Mouse (Mus musculus) forelimb bud, embryonic 11.5 days (tissue): ENCODE results near the gene Id3.

Source experiments
- DNase-seq: peaks from one replicate; pipeline ENCODE4 v3.0.0-alpha.2; 2012; ENCODE audit warnings: low read depth, low spot score

Id3 gene

DNA sequence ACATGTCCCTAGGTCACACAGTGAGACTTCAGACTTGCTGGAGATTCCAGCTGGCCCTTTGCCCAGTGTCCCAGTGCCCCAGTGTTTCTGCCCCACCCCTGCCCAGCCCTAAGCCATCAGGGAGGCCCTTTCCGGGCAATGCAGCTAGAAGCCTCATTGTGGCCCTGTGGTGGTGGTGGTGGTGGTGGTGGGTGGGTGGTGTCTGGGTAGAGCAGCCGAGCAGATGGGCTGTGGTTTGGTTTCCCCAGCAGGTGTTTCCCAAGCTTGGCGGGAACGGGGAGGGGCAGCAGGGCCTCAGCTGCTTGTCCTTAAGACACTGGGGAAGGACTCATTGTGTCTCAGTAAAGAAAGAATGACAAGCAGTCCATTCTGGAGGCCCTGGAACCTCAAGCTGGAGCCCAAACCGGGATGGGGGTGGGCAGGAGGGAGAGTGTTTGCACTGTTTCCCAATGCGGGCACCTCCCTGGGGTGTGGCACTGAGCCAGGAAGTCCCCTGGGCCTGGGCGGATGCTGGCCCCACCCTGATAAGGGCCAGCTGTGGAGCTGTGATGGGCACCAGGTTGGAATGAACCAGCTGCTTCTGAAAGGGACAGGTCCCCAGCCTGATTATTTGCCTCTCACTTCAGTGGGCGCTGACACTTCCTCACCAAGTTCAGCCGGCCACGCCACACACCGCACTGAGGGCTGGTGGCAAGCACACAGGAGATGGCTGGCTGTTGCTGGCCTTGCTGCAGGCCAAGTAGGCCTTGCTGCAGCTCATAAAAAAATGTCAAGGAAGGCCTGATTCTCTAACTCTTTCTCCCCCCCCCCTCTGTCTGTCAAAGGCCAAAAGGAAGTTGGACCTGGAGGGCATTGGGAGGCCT is 34.5 kb downstream of the Id3 start:
- no peak for DNase-seq

DNA sequence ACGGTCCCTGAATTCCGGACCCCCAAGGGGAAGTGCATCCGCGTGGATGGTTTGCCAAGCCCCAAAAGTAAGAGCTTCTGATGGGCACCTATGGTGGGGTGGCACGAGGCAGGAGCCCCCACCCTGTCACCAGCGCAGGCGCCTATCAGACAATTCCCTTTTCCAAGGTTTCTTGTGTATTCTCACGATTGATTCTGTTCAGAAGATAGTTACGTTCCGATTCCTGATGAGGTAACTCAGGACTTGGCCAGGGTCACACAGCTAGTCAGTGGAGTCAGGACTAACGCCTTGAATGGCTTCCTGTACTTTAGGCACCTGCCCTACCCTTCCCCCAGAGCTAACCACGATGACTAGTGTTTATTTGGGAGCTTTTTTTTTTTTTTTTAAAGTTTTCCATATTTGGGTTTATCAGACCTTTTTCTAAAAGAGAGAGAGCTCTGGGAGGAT is 35.2 kb downstream of the Id3 start:
- no peak for DNase-seq

DNA sequence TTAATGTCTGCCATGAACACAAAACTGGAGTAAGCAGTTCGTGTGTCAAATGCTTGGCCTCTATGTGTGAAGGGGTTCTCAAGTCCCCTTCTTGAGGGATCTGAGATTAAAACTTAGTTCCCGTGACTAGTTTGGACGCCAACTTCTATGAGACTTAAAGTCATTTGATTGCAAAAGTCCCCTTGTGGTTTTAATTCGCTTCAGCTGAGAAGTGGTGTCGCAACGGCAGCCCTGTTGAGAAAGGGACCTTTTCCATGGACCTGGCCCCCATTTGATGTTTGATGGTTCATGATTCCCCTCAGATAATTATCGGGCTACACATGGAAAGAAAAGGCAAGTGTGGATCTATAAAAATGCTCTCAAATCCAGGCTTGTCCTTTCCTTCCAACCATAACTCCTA is 36.2 kb downstream of the Id3 start:
- DNase-seq, result no peak

DNA sequence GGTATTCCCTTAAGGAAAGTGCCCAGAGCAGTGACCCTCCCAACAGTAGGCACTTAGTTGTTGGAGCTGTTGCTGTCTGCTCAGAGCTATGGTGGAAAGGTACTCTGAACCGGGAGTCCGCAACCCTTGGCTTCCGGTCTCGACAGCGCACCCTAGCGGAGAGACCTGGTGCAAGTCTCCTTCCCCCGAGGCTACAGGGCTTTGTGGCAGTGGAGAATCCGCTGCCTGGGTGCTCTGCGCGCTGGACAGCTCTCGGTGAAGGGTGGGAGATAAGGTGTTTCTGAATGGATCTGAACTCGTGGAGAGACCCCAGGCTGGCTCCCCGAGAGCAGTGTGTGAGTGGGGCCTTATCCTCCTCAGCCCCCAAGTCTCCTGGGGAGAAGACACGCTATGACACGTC is 36.7 kb downstream of the Id3 start:
- DNase-seq, result peak; percentile 88

DNA sequence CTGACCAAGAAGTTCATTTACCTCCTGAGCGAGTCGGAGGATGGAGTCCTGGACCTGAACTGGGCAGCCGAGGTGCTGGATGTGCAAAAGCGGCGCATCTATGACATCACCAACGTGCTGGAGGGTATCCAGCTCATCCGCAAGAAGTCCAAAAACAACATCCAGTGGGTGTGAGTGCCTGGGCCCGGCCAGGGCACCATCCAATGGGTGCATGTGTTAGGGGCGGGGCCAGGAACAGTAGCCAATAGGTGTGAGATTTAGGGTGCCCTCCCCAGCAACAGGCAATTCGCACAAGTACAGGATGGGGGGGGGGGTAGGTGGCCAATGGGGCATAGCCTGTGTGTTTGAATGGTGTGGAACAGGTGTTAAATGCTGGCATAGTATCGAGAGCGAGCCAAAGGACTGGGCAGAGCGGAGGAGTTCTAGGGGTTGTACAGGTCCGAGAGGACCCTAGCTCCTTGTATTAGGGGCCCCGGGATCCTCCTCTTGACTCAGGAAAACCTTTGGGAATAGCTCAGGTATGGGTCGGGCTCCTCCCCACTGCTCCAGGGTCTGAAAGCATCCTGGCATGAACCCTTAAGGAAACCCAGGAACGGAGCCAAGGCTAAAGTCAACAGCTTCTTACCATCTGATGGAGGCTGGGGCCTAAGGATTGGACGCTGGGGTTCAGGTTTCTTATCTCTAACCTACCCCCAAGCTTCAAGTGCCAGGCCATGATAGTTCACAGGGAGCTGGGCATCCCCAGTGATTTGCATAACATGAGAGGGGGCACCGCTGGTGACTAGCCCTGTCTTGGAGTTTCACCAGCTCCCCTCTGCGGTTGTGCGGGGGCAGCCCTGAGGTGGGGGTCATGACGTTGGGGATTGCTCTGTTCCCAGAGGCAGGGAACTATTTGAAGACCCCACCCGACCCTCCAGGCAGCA is 37.4 kb downstream of the Id3 start:
- DNase-seq, result peak; percentile 75

DNA sequence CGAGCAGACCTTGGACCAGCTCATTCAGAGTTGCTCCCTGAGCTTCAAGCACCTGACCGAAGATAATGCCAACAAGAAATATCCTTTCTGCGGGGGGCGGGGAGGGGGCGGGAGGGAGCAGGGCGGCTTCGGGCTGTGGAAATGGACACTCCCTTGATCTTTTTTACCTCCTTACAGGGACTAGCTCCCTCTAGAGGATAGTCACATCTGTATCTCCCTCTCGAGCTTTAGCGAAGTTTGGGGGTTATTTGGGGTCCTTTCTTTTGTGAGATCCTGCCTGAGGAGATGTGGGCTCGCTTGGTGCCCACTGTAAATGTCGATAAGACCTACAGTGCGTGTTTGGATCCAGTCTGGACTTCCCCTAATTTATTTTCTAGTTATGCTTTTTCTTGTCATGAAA is 38.1 kb downstream of the Id3 start:
- no peak for DNase-seq

DNA sequence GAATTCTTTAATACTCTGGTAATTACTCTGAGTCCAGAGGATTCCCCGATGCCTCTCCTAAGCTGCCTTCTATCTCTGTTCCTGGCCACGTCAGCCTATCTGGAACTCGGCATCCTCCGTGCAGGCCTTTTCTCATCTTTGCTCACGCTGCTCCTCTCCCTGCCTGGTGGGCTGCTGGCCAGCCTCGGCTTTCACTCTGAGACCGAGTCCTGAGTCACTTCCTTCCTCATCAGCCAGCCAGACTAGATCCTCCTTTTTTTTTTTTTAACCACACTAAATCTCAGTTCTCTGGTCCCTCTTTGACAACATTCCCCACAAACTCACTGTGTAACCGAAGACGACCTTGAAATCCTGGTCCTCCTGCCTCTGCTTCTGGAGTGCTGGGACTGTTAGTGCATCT is 42.1 kb downstream of the Id3 start:
- DNase-seq, result no peak

DNA sequence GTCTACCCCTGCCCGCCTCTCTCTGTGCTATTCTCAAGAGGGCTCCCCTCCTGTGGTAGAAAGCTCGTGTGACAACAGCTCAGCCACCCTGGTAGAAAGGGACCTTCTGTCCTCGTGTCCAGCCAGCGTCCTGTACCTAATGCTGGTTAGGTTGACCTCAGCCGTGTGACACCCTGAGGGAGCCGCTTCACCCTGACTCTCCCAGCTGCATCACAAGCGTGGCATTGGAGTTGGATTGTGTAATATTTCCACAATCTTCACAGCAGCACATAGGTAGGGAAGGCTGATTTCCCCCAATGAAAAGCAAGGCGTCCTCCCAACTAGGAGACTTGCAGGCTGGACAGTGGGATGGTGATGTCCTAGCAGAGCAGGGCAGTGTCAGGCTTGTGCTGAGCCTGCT is 43.0 kb downstream of the Id3 start:
- DNase-seq, result no peak

DNA sequence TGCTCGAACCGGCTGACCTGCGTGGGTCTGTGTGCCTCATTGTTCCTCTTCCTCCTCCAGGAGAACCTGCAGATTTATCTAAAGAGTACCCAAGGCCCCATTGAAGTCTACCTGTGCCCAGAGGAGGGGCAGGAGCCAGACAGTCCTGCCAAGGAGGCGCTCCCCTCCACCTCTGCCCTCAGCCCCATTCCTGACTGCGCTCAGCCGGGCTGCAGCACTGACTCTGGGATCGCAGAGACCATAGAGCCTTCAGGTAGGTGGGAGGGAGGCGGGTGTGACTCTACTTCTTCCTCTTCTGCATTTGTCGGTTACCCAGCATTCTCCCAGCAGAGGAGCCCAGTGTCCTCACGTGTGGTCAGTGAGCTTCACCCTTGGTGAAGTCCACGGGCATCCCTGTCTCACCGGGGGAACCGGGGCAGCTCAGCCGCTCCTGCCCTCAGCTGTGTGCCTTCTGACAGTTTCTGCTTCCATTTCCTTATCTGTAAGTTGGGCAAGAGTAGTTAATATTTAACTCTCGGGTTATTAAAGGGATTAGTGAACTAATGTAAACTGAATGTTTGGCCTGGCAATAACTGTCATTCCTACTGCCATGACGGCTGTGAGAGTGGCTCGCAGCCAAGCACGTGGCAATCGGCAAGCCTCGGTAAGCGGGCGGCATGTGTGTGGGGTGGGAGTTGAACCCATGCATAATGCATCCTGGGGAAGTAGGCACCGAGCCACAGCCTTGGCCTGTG is 43.6 kb downstream of the Id3 start:
- DNase-seq, result no peak

DNA sequence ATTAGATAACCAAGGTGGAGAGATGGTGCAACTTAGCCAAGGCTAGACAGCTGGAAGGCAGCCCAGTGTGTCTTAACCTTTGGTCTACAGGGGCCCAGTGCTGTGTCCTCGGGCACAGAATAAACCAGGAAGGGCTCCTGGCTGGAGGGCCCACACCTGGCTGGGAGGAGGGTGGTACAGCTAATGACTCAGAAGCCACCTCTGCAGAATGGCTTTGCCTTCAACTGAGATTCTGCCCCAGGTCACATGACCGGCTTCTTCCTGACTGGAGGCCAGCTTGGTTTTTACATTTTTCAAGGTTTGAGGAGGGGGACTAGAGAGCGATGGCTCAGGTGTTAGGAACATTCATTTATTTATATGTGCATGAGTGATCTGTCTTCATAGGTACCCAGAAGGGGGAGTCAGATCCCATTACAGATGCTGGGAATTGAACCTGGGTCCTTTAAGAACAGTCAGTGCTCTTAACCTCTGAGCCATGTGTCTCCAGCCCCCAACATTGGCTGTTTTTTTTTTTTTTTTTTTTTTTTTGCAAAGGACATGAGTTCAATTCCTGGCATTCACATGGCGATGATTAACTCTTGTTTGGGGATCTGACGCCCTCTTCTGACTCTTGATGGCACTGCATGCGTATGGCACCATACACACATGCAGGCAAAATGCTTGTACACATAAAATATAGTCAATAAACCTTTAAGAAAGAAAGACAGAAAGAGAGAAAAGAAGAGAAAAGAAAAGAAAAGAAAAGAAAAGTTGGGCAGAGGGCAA is 45.9 kb downstream of the Id3 start:
- no peak for DNase-seq

DNA sequence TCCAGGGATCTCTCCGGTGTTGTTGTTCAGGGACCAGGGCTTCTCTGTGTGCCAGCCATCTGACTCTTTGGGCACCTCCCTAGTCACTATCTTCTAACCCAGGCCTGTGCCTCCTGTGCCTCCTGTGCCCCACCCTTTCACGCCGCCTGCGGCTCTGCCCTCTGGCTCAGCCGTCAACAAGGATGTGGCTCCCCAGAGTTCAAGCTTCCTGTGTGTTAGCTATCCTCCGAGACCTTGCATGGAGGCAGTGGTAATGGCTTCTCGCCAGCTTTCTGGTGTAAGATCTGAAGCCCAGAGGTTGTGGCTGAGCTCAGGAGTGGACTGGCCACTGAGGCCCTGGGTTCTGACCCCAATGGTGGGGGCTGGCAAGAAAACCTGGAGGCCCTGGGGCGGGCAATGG is 46.6 kb downstream of the Id3 start:
- no peak for DNase-seq

DNA sequence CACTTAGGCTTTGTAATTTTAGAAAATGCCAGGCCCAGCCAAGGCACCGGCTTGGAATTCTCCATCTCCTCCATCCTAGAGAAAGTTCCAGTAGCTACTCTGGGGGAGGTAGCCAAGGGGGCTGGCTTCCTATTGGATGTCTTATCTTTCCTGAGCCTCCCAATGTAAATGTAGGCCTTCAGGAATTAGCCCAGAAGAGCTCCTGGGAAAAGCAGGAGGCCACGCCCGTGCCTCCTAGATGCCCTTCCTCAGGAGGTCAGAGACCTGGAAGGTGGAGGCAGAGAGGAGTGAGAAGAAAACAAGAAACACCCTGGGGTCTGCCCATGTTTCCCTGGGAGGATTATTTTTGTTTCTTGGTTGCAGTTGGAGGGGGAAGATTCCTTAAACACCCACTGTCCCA is 50.3 kb downstream of the Id3 start:
- DNase-seq, result no peak

DNA sequence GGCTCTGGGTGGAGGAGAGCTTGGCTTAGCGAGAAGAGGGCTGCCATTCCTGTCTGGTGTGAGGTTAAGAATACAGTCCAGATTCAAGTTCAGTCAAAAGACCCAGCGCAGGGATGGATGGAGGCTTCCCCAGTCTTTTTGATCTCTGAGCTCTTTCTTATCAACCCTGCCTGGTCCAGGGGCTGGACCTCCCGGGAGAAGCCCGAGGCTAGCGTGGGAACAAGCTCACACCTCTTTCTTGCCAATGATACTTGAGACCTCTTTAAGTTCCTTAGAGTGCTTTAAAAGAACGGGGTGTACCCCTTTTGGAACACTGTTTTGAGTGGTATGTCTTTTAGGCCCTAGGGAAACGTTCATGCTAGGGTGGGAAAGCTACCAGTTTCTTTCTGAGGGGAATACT is 51.7 kb downstream of the Id3 start:
- no peak for DNase-seq
